ENCODE assay signal across 29 mouse cellular contexts in the genomic region with DNA sequence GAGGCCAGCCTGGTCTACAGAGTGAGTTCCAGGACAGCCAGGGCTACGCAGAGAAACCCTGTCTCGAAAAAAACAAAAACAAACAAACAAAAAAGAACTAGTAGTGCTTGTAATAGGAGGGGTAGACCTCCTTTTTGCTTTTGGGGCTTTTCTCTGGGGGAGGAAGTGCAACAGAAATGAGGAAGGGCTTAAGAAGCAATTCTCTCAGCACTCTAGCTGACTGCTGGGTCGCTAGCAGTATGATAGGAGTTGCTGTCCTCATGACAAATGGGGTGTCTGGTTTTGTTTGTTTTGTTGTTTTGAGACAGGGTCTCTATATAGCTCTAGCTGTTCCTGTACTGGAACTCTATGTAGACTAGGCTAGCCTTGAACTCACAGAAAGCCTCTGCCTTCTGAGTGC. TPM values are rescaled to one million over a fixed set of nuclear protein-coding genes. Genes with fewer than 3 reads are reported as not detected.
DNase-seq lines count a peak whose midpoint lies in the region; ATAC-seq and TF ChIP-seq lines count a peak whose summit lies in the region.
"Had no signal": no experiment of that assay in that cellular context is flagged by ENCODE, and none has a peak within 500 bp of the region (broad histone marks: within the 10 kb centered on the region; RNA-seq: fewer than 3 reads in every experiment).

No protein-coding gene starts in this region.

- ATAC-seq in heart, embryonic 12.5 days (ENCODE audit: insufficient number of reproducible peaks, low FRiP score) = no peak
- ATAC-seq in forebrain, embryonic 11.5 days (replicated peaks; ENCODE audit: low FRiP score) = no peak
- ATAC-seq in liver, embryonic 12.5 days = no peak
- ATAC-seq: forebrain, embryonic 14.5 days; intestine, postnatal 0 days; midbrain, embryonic 13.5 days had no signal

- no peak for TF ChIP-seq CTCF in CH12.LX (conservative IDR thresholded peaks at IDR 0.05 in 1 of 2, IDR thresholded peaks at IDR 0.05 in 1 of 2; ENCODE audit: low read depth in 2 of 2, low read length in 2 of 2)
- TF ChIP-seq CTCF in small intestine, adult 2 months (IDR thresholded peaks at IDR 0.05; ENCODE audit: extremely low read depth, insufficient read length, insufficient replicate concordance, low read depth, low read length) = no peak

- H3K27ac ChIP-seq in heart, embryonic 12.5 days (ENCODE audit: poor library complexity, severe bottlenecking) = peak overlapping the region; percentile 33; the same call in 1 of the 2 replicates
- peak overlapping the region; percentile 98 for H3K27ac ChIP-seq in CH12.LX (ENCODE audit: insufficient read depth, low read depth)
- H3K27ac ChIP-seq in macrophage = peak overlapping the region; percentile 35
- peak overlapping the region; percentile 51; the same call in 1 of the 2 replicates for H3K27ac ChIP-seq in small intestine, adult 2 months (ENCODE audit: insufficient read depth, low read depth, low read length)
- H3K27ac ChIP-seq in forebrain, embryonic 11.5 days (ENCODE audit: low read depth, low read length) = no peak overlapping the region
- no peak overlapping the region; the same call in 1 of the 2 replicates for H3K27ac ChIP-seq in liver, embryonic 12.5 days
- H3K27ac ChIP-seq: embryonic facial prominence, embryonic 10.5 days; embryonic facial prominence, embryonic 15.5 days; heart, embryonic 10.5 days; hindbrain, embryonic 13.5 days; left cerebral cortex, adult 2 months; limb, embryonic 12.5 days; lung, embryonic 15.5 days; midbrain, embryonic 13.5 days; neural tube, embryonic 15.5 days; stomach, embryonic 15.5 days had no signal

- no peak overlapping the region for H3K4me2 ChIP-seq in heart, embryonic 12.5 days
- peak overlapping the region; percentile 80; the same call in 1 of the 2 replicates for H3K4me2 ChIP-seq in CH12.LX (ENCODE audit: insufficient read depth, low read depth, poor library complexity, severe bottlenecking)
- no peak overlapping the region for H3K4me2 ChIP-seq in forebrain, embryonic 11.5 days (ENCODE audit: low read depth, low read length, severe bottlenecking)
- no peak overlapping the region for H3K4me2 ChIP-seq in liver, embryonic 12.5 days
- H3K4me2 ChIP-seq: embryonic facial prominence, embryonic 15.5 days; hindbrain, embryonic 13.5 days; limb, embryonic 12.5 days; lung, embryonic 15.5 days; midbrain, embryonic 13.5 days; neural tube, embryonic 15.5 days; stomach, embryonic 15.5 days had no signal

- TF ChIP-seq RAD21 in CH12.LX (IDR thresholded peaks at IDR 0.05; ENCODE audit: low read depth, low read length) = no peak

- H3K4me1 ChIP-seq in heart, embryonic 12.5 days (replicated peaks) = no peaks in the 10 kb centered on the region
- peaks cover 15 to 72% of the 10 kb centered on the region in 2 experiments for H3K4me1 ChIP-seq in CH12.LX (ENCODE audit: control insufficient read depth in 1 of 2, insufficient read depth in 2 of 2)
- 0 out of 2 replicates have a peak, but pooled peaks cover 2% of the 10 kb centered on the region for H3K4me1 ChIP-seq in small intestine, adult 2 months (ENCODE audit: control insufficient read depth, insufficient read depth, insufficient read length, low read length)
- no peaks in the 10 kb centered on the region for H3K4me1 ChIP-seq in forebrain, embryonic 11.5 days (replicated peaks; ENCODE audit: control insufficient read depth, insufficient read depth, low read length)
- peaks cover 34% of the 10 kb centered on the region for H3K4me1 ChIP-seq in liver, embryonic 12.5 days
- H3K4me1 ChIP-seq: embryonic facial prominence, embryonic 10.5 days; embryonic facial prominence, embryonic 15.5 days; heart, embryonic 10.5 days; hindbrain, embryonic 13.5 days; limb, embryonic 12.5 days; lung, embryonic 15.5 days; midbrain, embryonic 13.5 days; neural tube, embryonic 15.5 days; stomach, embryonic 15.5 days had no signal

- H3K27me3 ChIP-seq in heart, embryonic 12.5 days (replicated peaks) = no peaks in the 10 kb centered on the region
- no peaks in the 10 kb centered on the region for H3K27me3 ChIP-seq in CH12.LX (replicated peaks)
- H3K27me3 ChIP-seq in small intestine, adult 2 months (ENCODE audit: control insufficient read depth, insufficient read depth, low read length) = no peaks in the 10 kb centered on the region
- no peaks in the 10 kb centered on the region for H3K27me3 ChIP-seq in forebrain, embryonic 11.5 days (ENCODE audit: control insufficient read depth, insufficient read depth, low read length)
- H3K27me3 ChIP-seq in liver, embryonic 12.5 days (replicated peaks) = no peaks in the 10 kb centered on the region
- H3K27me3 ChIP-seq: embryonic facial prominence, embryonic 15.5 days; hindbrain, embryonic 13.5 days; limb, embryonic 12.5 days; lung, embryonic 15.5 days; midbrain, embryonic 13.5 days; neural tube, embryonic 15.5 days; stomach, embryonic 15.5 days had no signal

- dilution Hi-C loops in CH12.LX (cut with MboI; ENCODE audit: extremely low pct_ligation_motif_present, extremely low pct_unique_long_range_greater_than_20kb, low sequenced_read_pairs) = no loop called here

- in situ Hi-C loops in CH12.LX (cut with MboI; ENCODE audit: low pct_ligation_motif_present, low pct_unique_long_range_greater_than_20kb, low sequenced_read_pairs) = no loop called here

- 83% methylated on average over 3 of the region's 3 CpGs for WGBS in heart, embryonic 12.5 days
- 14% methylated on average over 1 of the region's 3 CpGs for WGBS in macrophage (ENCODE audit: missing documents)
- 70% methylated on average over 3 of the region's 3 CpGs for WGBS in small intestine, adult 2 months
- WGBS in forebrain, embryonic 11.5 days = 69% methylated on average over 3 of the region's 3 CpGs
- 51% methylated on average over 3 of the region's 3 CpGs for WGBS in liver, embryonic 12.5 days (ENCODE audit: insufficient replicate concordance)

- peaks cover 18% of the 10 kb centered on the region for H3K36me3 ChIP-seq in heart, embryonic 12.5 days
- H3K36me3 ChIP-seq in CH12.LX (replicated peaks in 1 of 2; ENCODE audit: control insufficient read depth in 1 of 2, insufficient read depth in 1 of 2, low read length in 1 of 2) = peaks cover 6 to 13% of the 10 kb centered on the region in 2 experiments
- H3K36me3 ChIP-seq in macrophage (ENCODE audit: inconsistent target) = no peaks in the 10 kb centered on the region
- peaks cover 17% of the 10 kb centered on the region for H3K36me3 ChIP-seq in small intestine, adult 2 months (ENCODE audit: control insufficient read depth, insufficient read depth, low read length)
- H3K36me3 ChIP-seq in forebrain, embryonic 11.5 days (ENCODE audit: control insufficient read depth, insufficient read depth, low read length) = no peaks in the 10 kb centered on the region; the same call in 1 of the 2 replicates
- H3K36me3 ChIP-seq in liver, embryonic 12.5 days = peaks cover 34% of the 10 kb centered on the region
- H3K36me3 ChIP-seq: embryonic facial prominence, embryonic 15.5 days; lung, embryonic 15.5 days; stomach, embryonic 15.5 days had no signal

- no peak for TF ChIP-seq EP300 in CH12.LX (IDR thresholded peaks at IDR 0.05; ENCODE audit: low read length)

- H3K79me2 ChIP-seq in CH12.LX (replicated peaks; ENCODE audit: control insufficient read depth, extremely low read depth, insufficient read depth, poor library complexity, severe bottlenecking) (peaks cover 28% of the 10 kb centered on the region), macrophage (ENCODE audit: inconsistent target) (peaks cover 68% of the 10 kb centered on the region)

- no peak overlapping the region for H3K4me3 ChIP-seq in heart, embryonic 12.5 days
- H3K4me3 ChIP-seq in CH12.LX (replicated peaks in 1 of 3; ENCODE audit: low read depth in 2 of 3, low read length in 2 of 3, poor library complexity in 1 of 3) = no peak overlapping the region
- no peak overlapping the region for H3K4me3 ChIP-seq in macrophage (ENCODE audit: inconsistent target)
- H3K4me3 ChIP-seq in small intestine, adult 2 months (ENCODE audit: low read depth, low read length) = no peak overlapping the region
- H3K4me3 ChIP-seq in forebrain, embryonic 11.5 days (ENCODE audit: low read depth, low read length) = no peak overlapping the region
- no peak overlapping the region for H3K4me3 ChIP-seq in liver, embryonic 12.5 days
- H3K4me3 ChIP-seq: embryonic facial prominence, embryonic 10.5 days; embryonic facial prominence, embryonic 15.5 days; heart, embryonic 10.5 days; hindbrain, embryonic 13.5 days; left cerebral cortex, adult 2 months; limb, embryonic 12.5 days; lung, embryonic 15.5 days; midbrain, embryonic 13.5 days; neural tube, embryonic 15.5 days; stomach, embryonic 15.5 days had no signal

- H3K9me3 ChIP-seq in heart, embryonic 12.5 days (replicated peaks) = no peaks in the 10 kb centered on the region
- no peaks in the 10 kb centered on the region for H3K9me3 ChIP-seq in CH12.LX (replicated peaks; ENCODE audit: low read length)
- H3K9me3 ChIP-seq in forebrain, embryonic 11.5 days (ENCODE audit: control insufficient read depth, low read length) = no peaks in the 10 kb centered on the region
- H3K9me3 ChIP-seq in liver, embryonic 12.5 days (replicated peaks) = no peaks in the 10 kb centered on the region
- H3K9me3 ChIP-seq: embryonic facial prominence, embryonic 10.5 days; embryonic facial prominence, embryonic 15.5 days; heart, embryonic 10.5 days; hindbrain, embryonic 13.5 days; limb, embryonic 12.5 days; lung, embryonic 15.5 days; midbrain, embryonic 13.5 days; neural tube, embryonic 15.5 days; stomach, embryonic 15.5 days had no signal

- intact Hi-C loops in heart, postnatal 36 days (cut with DNase I) = no loop called here

- no peak for DNase-seq in heart, postnatal 36 days
- DNase-seq in CH12.LX (ENCODE audit: extremely low read depth) = no peak
- DNase-seq in forebrain, embryonic 11.5 days (ENCODE audit: low spot score) = no peak
- no peak for DNase-seq in left cerebral cortex, adult 11 months (ENCODE audit: low spot score)
- DNase-seq: adrenal gland, postnatal 25 days; cerebellum, adult 18-20 months; cerebellum, postnatal 10 days; gastrocnemius, postnatal 14 days; heart, adult 11 months; heart, postnatal 4 days; kidney, adult 9 months; kidney, postnatal 10 days; thymus, postnatal 25 days had no signal

- no peak for TF ChIP-seq POLR2A in CH12.LX (IDR thresholded peaks at IDR 0.05; ENCODE audit: low read depth, low read length)
- no peak for TF ChIP-seq POLR2A in small intestine, adult 2 months (IDR thresholded peaks at IDR 0.05; ENCODE audit: low read depth, low read length)

- H3K9ac ChIP-seq in heart, embryonic 12.5 days = no peak overlapping the region
- H3K9ac ChIP-seq in CH12.LX (ENCODE audit: insufficient read depth, low read depth) = peak overlapping the region; percentile 45; the same call in 1 of the 2 replicates
- no peak overlapping the region for H3K9ac ChIP-seq in forebrain, embryonic 11.5 days (ENCODE audit: low read length)
- H3K9ac ChIP-seq in liver, embryonic 12.5 days = no peak overlapping the region
- H3K9ac ChIP-seq: embryonic facial prominence, embryonic 15.5 days; hindbrain, embryonic 13.5 days; limb, embryonic 12.5 days; lung, embryonic 15.5 days; midbrain, embryonic 13.5 days; neural tube, embryonic 15.5 days; stomach, embryonic 15.5 days had no signal

RNA-seq across cellular contexts. Expression of a gene that starts 13.5 kb away (rescaled TPM):
- 6.4 and 6.8 TPM in 2 replicates for polyA plus RNA-seq in heart, embryonic 12.5 days (2016; fragmentation: Nextera tagmentation; extraction: Ambion mirVana)
- total RNA-seq in heart, postnatal 36 days (2021) = 1 to 10 TPM; 2.4 to 3.3 TPM
- total RNA-seq in CH12.LX (2012; rRNA removed) (102 and 177 TPM in 2 replicates), CH12.LX (2014; rRNA removed) (91.7 and 119 TPM in 2 replicates)
- polyA plus RNA-seq in CH12.LX (2012; ENCODE audit: insufficient read length, low read depth) (146 and 171 TPM in 2 replicates), macrophage (2018) (1.5 to 2.0 TPM (median 1.6 TPM) in 3 replicates)
- 10 to 100 TPM in 16 of 26 experiments, 1 to 10 TPM in 10; 4.0 to 29.4 (median 13.5) TPM for total RNA-seq in macrophage (2018; cell fraction: chromatin; rRNA removed)
- 10 to 100 TPM in 2 of 26 experiments, 1 to 10 TPM in 24; 1.4 to 12.2 (median 2.6) TPM for total RNA-seq in macrophage (2018; cell fraction: cytosol; rRNA removed)
- total RNA-seq in macrophage (2018; cell fraction: nucleus; rRNA removed) = 10 to 100 TPM in 20 of 26 experiments, 1 to 10 TPM in 6; 5.9 to 23.1 (median 13.5) TPM
- 6.8 and 14.5 TPM in 2 replicates for polyA plus RNA-seq in small intestine, adult 2 months (2012; rRNA removed)
- 10.7 TPM in 2 replicates for polyA plus RNA-seq in forebrain, embryonic 11.5 days (2014; fragmentation: Nextera tagmentation; extraction: Ambion mirVana)
- polyA plus RNA-seq in liver, embryonic 12.5 days (2016; fragmentation: Nextera tagmentation; extraction: Ambion mirVana) = 5.0 and 5.2 TPM in 2 replicates

RNA-seq across cellular contexts. Expression of a gene that starts 19.3 kb away (rescaled TPM):
- polyA plus RNA-seq in heart, embryonic 12.5 days (2016; fragmentation: Nextera tagmentation; extraction: Ambion mirVana) = 25.9 and 26.8 TPM in 2 replicates
- 10 to 100 TPM; 13.2 to 16.7 TPM for total RNA-seq in heart, postnatal 36 days (2021)
- total RNA-seq in CH12.LX (2012; rRNA removed) = 28.8 and 30.6 TPM in 2 replicates
- total RNA-seq in CH12.LX (2014; rRNA removed) = 15.2 and 21.2 TPM in 2 replicates
- polyA plus RNA-seq in CH12.LX (2012; ENCODE audit: insufficient read length, low read depth) = 25.5 and 26.4 TPM in 2 replicates
- 10 to 100 TPM in 20 of 26 experiments, 1 to 10 TPM in 6; 5.5 to 28.7 (median 14.1) TPM for total RNA-seq in macrophage (2018; cell fraction: chromatin; rRNA removed)
- 10 to 100 TPM; 15.4 to 34.7 (median 25.2) TPM for total RNA-seq in macrophage (2018; cell fraction: cytosol; rRNA removed)
- 10 to 100 TPM; 10.6 to 50.9 (median 29.8) TPM for total RNA-seq in macrophage (2018; cell fraction: nucleus; rRNA removed)
- polyA plus RNA-seq in macrophage (2018) = 10.3 to 26.7 TPM (median 19.8 TPM) in 3 replicates
- 53.4 and 99.6 TPM in 2 replicates for polyA plus RNA-seq in small intestine, adult 2 months (2012; rRNA removed)
- 10.9 and 12.6 TPM in 2 replicates for polyA plus RNA-seq in forebrain, embryonic 11.5 days (2014; fragmentation: Nextera tagmentation; extraction: Ambion mirVana)
- 19.7 and 23.1 TPM in 2 replicates for polyA plus RNA-seq in liver, embryonic 12.5 days (2016; fragmentation: Nextera tagmentation; extraction: Ambion mirVana)

RNA-seq across cellular contexts. Expression of a gene that starts 23.4 kb away (rescaled TPM):
- polyA plus RNA-seq in heart, embryonic 12.5 days (2016; fragmentation: Nextera tagmentation; extraction: Ambion mirVana) = 41.1 and 41.2 TPM in 2 replicates
- total RNA-seq in heart, postnatal 36 days (2021) = 10 to 100 TPM; 26.1 to 27.8 TPM
- total RNA-seq in CH12.LX (2012; rRNA removed) (46.6 and 67.8 TPM in 2 replicates), CH12.LX (2014; rRNA removed) (58.0 and 61.5 TPM in 2 replicates)
- polyA plus RNA-seq in CH12.LX (2012; ENCODE audit: insufficient read length, low read depth) (92.7 and 101 TPM in 2 replicates), macrophage (2018) (38.8 to 69.0 TPM (median 61.3 TPM) in 3 replicates)
- total RNA-seq in macrophage (2018; cell fraction: chromatin; rRNA removed) = 100 to 1,000 TPM; 171 to 383 (median 253) TPM
- 10 to 100 TPM; 39.6 to 70.9 (median 52.8) TPM for total RNA-seq in macrophage (2018; cell fraction: cytosol; rRNA removed)
- total RNA-seq in macrophage (2018; cell fraction: nucleus; rRNA removed) = 100 to 1,000 TPM; 121 to 374 (median 187) TPM
- polyA plus RNA-seq in small intestine, adult 2 months (2012; rRNA removed) = 22.0 and 45.8 TPM in 2 replicates
- polyA plus RNA-seq in forebrain, embryonic 11.5 days (2014; fragmentation: Nextera tagmentation; extraction: Ambion mirVana) = 37.3 and 37.6 TPM in 2 replicates
- 57.3 and 60.1 TPM in 2 replicates for polyA plus RNA-seq in liver, embryonic 12.5 days (2016; fragmentation: Nextera tagmentation; extraction: Ambion mirVana)

RNA-seq across cellular contexts. Expression of a gene that starts 34.5 kb away (rescaled TPM):
- polyA plus RNA-seq in heart, embryonic 12.5 days (2016; fragmentation: Nextera tagmentation; extraction: Ambion mirVana) = 83.8 and 91.4 TPM in 2 replicates
- total RNA-seq in heart, postnatal 36 days (2021) = 10 to 100 TPM; 22.2 to 22.4 TPM
- total RNA-seq in CH12.LX (2012; rRNA removed) = 94.3 and 103 TPM in 2 replicates
- 96.6 and 101 TPM in 2 replicates for total RNA-seq in CH12.LX (2014; rRNA removed)
- polyA plus RNA-seq in CH12.LX (2012; ENCODE audit: insufficient read length, low read depth) = 119 and 130 TPM in 2 replicates
- total RNA-seq in macrophage (2018; cell fraction: chromatin; rRNA removed) = 10 to 100 TPM in 2 of 26 experiments, 1 to 10 TPM in 24; 2.0 to 14.0 (median 5.3) TPM
- total RNA-seq in macrophage (2018; cell fraction: cytosol; rRNA removed) = 10 to 100 TPM; 25.8 to 44.2 (median 35.3) TPM
- 10 to 100 TPM in 16 of 26 experiments, 1 to 10 TPM in 10; 6.4 to 20.1 (median 10.8) TPM for total RNA-seq in macrophage (2018; cell fraction: nucleus; rRNA removed)
- 46.6 to 136 TPM (median 62.4 TPM) in 3 replicates for polyA plus RNA-seq in macrophage (2018)
- 15.0 and 31.7 TPM in 2 replicates for polyA plus RNA-seq in small intestine, adult 2 months (2012; rRNA removed)
- 141 and 144 TPM in 2 replicates for polyA plus RNA-seq in forebrain, embryonic 11.5 days (2014; fragmentation: Nextera tagmentation; extraction: Ambion mirVana)
- 65.0 and 65.2 TPM in 2 replicates for polyA plus RNA-seq in liver, embryonic 12.5 days (2016; fragmentation: Nextera tagmentation; extraction: Ambion mirVana)

RNA-seq across cellular contexts. Expression of a gene that starts 34.6 kb away (rescaled TPM):
- polyA plus RNA-seq in heart, embryonic 12.5 days (2016; fragmentation: Nextera tagmentation; extraction: Ambion mirVana) = 117 and 130 TPM in 2 replicates
- 10 to 100 TPM; 44.5 to 49.0 TPM for total RNA-seq in heart, postnatal 36 days (2021)
- total RNA-seq in CH12.LX (2012; rRNA removed) (37.6 and 38.8 TPM in 2 replicates), CH12.LX (2014; rRNA removed) (25.8 and 33.1 TPM in 2 replicates)
- polyA plus RNA-seq in CH12.LX (2012; ENCODE audit: insufficient read length, low read depth) (75.9 and 76.7 TPM in 2 replicates), macrophage (2018) (7.5 to 12.2 TPM (median 10.3 TPM) in 3 replicates)
- total RNA-seq in macrophage (2018; cell fraction: chromatin; rRNA removed) = 1 to 10 TPM in 17 of 26 experiments, under 1 TPM in 7, not detected in 2; 0.34 to 4.3 (median 1.5) TPM
- total RNA-seq in macrophage (2018; cell fraction: cytosol; rRNA removed) = 10 to 100 TPM in 19 of 26 experiments, 1 to 10 TPM in 7; 7.4 to 19.7 (median 10.9) TPM
- 1 to 10 TPM in 24 of 26 experiments, under 1 TPM in 2; 0.75 to 9.0 (median 2.6) TPM for total RNA-seq in macrophage (2018; cell fraction: nucleus; rRNA removed)
- polyA plus RNA-seq in small intestine, adult 2 months (2012; rRNA removed) = 20.8 and 31.8 TPM in 2 replicates
- polyA plus RNA-seq in forebrain, embryonic 11.5 days (2014; fragmentation: Nextera tagmentation; extraction: Ambion mirVana) = 161 and 188 TPM in 2 replicates
- 98.3 and 98.9 TPM in 2 replicates for polyA plus RNA-seq in liver, embryonic 12.5 days (2016; fragmentation: Nextera tagmentation; extraction: Ambion mirVana)

Comparison
In these comparisons a context has a peak if more than half of its experiments do, and no peak if none do; other contexts are left out.
1. H3K27ac ChIP-seq: peak in heart, embryonic 12.5 days (single experiment), CH12.LX (single experiment), macrophage (single experiment) and small intestine, adult 2 months (single experiment); none in forebrain, embryonic 11.5 days (single experiment) and liver, embryonic 12.5 days (single experiment).